Mouse (Mus musculus): Measurements from ENCODE around the gene Gm20388. TPM values are rescaled to one million over a fixed set of nuclear protein-coding genes. Genes with fewer than 3 reads are reported as not detected.
"Not testable (repeated sequence)": the region's sequence is repeated elsewhere in the genome, so short reads cannot be mapped to it uniquely, and the experiment has no call there.

The Gm20388 gene
- polyA plus RNA-seq, 1 experiment from 2014 or later, result 7.4 TPM

- ATAC-seq (replicated peaks; ENCODE audit: low FRiP score); H3K27me3 ChIP-seq; H3K9ac ChIP-seq; H3K4me3 ChIP-seq (replicated peaks); H3K9me3 ChIP-seq (replicated peaks); H3K27ac ChIP-seq; H3K36me3 ChIP-seq; H3K4me2 ChIP-seq: not testable (repeated sequence)
- peaks cover 29% of the 10 kb centered on the region for H3K4me1 ChIP-seq
- WGBS, result 92% methylated on average over 23 of the region's 23 CpGs
Measured at GRCm38 (mm10) chr8:123044743-123045425, 3134.2 kb downstream of the Gm20388 start.

GRCm38 (mm10) chr8:123046706-123047105, 3136.1 kb downstream of the Gm20388 start:
- peaks cover 18% of the 10 kb centered on the region for H3K4me1 ChIP-seq
- no peak overlapping the region for H3K9ac ChIP-seq
- H3K4me3 ChIP-seq (replicated peaks), result no peak overlapping the region
- no peaks in the 10 kb centered on the region for H3K36me3 ChIP-seq
- H3K9me3 ChIP-seq (replicated peaks), result no peaks in the 10 kb centered on the region
- no peaks in the 10 kb centered on the region for H3K27me3 ChIP-seq
- no peak overlapping the region for H3K27ac ChIP-seq
- WGBS, result 69% methylated on average over 4 of the region's 4 CpGs
- no peak for ATAC-seq (replicated peaks; ENCODE audit: low FRiP score)
- H3K4me2 ChIP-seq, result no peak overlapping the region

- Histone ChIP-seq H3K27me3 (no peaks in the 10 kb centered on the region), H3K36me3 (no peaks in the 10 kb centered on the region), H3K4me3 (replicated peaks) (no peak overlapping the region), H3K4me1 (peaks cover 20% of the 10 kb centered on the region), H3K4me2 (no peak overlapping the region), H3K27ac (peak overlapping the region; percentile 67), H3K9me3 (replicated peaks) (no peaks in the 10 kb centered on the region), H3K9ac (no peak overlapping the region)
- 71% methylated on average over 7 of the region's 7 CpGs for WGBS
- ATAC-seq (replicated peaks; ENCODE audit: low FRiP score), result peak; percentile 57
Measured at GRCm38 (mm10) chr8:123047827-123048226, 3137.2 kb downstream of the Gm20388 start.

GRCm38 (mm10) chr8:123048402-123048801, 3137.8 kb downstream of the Gm20388 start:
- Histone ChIP-seq H3K9ac (no peak overlapping the region), H3K36me3 (no peaks in the 10 kb centered on the region), H3K4me3 (replicated peaks) (no peak overlapping the region), H3K27me3 (no peaks in the 10 kb centered on the region), H3K9me3 (replicated peaks) (no peaks in the 10 kb centered on the region), H3K4me2 (no peak overlapping the region), H3K27ac (peak overlapping the region; percentile 67), H3K4me1 (peaks cover 16% of the 10 kb centered on the region)
- WGBS, result 83% methylated on average over 7 of the region's 7 CpGs
- peak; percentile 62 for ATAC-seq (replicated peaks; ENCODE audit: low FRiP score)

GRCm38 (mm10) chr8:123051458-123051857, 3140.8 kb downstream of the Gm20388 start:
- peaks cover 10% of the 10 kb centered on the region for H3K4me1 ChIP-seq
- no peak overlapping the region for H3K4me3 ChIP-seq (replicated peaks)
- no peak for ATAC-seq (replicated peaks; ENCODE audit: low FRiP score)
- 70% methylated on average over 5 of the region's 5 CpGs for WGBS
- H3K36me3 ChIP-seq, result no peaks in the 10 kb centered on the region
- no peaks in the 10 kb centered on the region for H3K9me3 ChIP-seq (replicated peaks)
- no peak overlapping the region for H3K27ac ChIP-seq
- no peak overlapping the region for H3K4me2 ChIP-seq
- no peaks in the 10 kb centered on the region for H3K27me3 ChIP-seq
- H3K9ac ChIP-seq, result no peak overlapping the region

- Histone ChIP-seq H3K27ac (no peak within 1 kb of the TSS), H3K4me3 (replicated peaks) (no peak within 1 kb of the TSS), H3K9ac (no peak within 1 kb of the TSS), H3K4me1 (peaks cover 25% of the 10 kb centered on the region), H3K36me3 (peaks cover 11% of the 10 kb centered on the region), H3K9me3 (replicated peaks) (no peaks in the 10 kb centered on the region), H3K27me3 (no peaks in the 10 kb centered on the region), H3K4me2 (no peak within 1 kb of the TSS)
- no peak for ATAC-seq (replicated peaks; ENCODE audit: low FRiP score)
- 77% methylated on average over 7 of the region's 7 CpGs for WGBS
Measured at GRCm38 (mm10) chr8:123062721-123063120, 3152.1 kb downstream of the Gm20388 start, which contains the start of gene Spg7. Gene Spg7, plus strand, starts transcription at chr8:123062942.

GRCm38 (mm10) chr8:123064072-123064471, 3153.4 kb downstream of the Gm20388 start:
- Histone ChIP-seq H3K27me3 (no peaks in the 10 kb centered on the region), H3K36me3 (peaks cover 20% of the 10 kb centered on the region), H3K4me2 (peak overlapping the region; percentile 64), H3K4me3 (replicated peaks) (peak overlapping the region; percentile 97), H3K9ac (no peak overlapping the region), H3K27ac (peak overlapping the region; percentile 93; the same call in 1 of the 2 replicates), H3K9me3 (replicated peaks) (no peaks in the 10 kb centered on the region), H3K4me1 (peaks cover 25% of the 10 kb centered on the region)
- 58% methylated on average over 4 of the region's 4 CpGs for WGBS
- no peak for ATAC-seq (replicated peaks; ENCODE audit: low FRiP score)

- under 1% methylated on average over 14 of the region's 14 CpGs for WGBS
- peak; percentile 41 for ATAC-seq (replicated peaks; ENCODE audit: low FRiP score)
- peak overlapping the region; percentile 64 for H3K4me2 ChIP-seq
- H3K4me1 ChIP-seq, result peaks cover 25% of the 10 kb centered on the region
- H3K27me3 ChIP-seq, result no peaks in the 10 kb centered on the region
- peak overlapping the region; percentile 99 for H3K9ac ChIP-seq
- peaks cover 20% of the 10 kb centered on the region for H3K36me3 ChIP-seq
- H3K9me3 ChIP-seq (replicated peaks), result no peaks in the 10 kb centered on the region
- peak overlapping the region; percentile 93 for H3K27ac ChIP-seq
- peak overlapping the region; percentile 97 for H3K4me3 ChIP-seq (replicated peaks)
Measured at GRCm38 (mm10) chr8:123064809-123065213, 3154.2 kb downstream of the Gm20388 start.

GRCm38 (mm10) chr8:123065214-123066100, 3154.8 kb downstream of the Gm20388 start:
- H3K9ac ChIP-seq, result peak overlapping the region; percentile 99
- WGBS, result under 1% methylated on average over 78 of the region's 84 CpGs
- no peaks in the 10 kb centered on the region for H3K27me3 ChIP-seq
- peaks cover 25% of the 10 kb centered on the region for H3K4me1 ChIP-seq
- H3K27ac ChIP-seq, result peak overlapping the region; percentile 93
- H3K9me3 ChIP-seq (replicated peaks), result no peaks in the 10 kb centered on the region
- peak; percentile 98 for ATAC-seq (replicated peaks; ENCODE audit: low FRiP score)
- peak overlapping the region; percentile 97 for H3K4me3 ChIP-seq (replicated peaks)
- H3K36me3 ChIP-seq, result peaks cover 25% of the 10 kb centered on the region
- peak overlapping the region; percentile 64 for H3K4me2 ChIP-seq

- Histone ChIP-seq H3K4me1 (peaks cover 25% of the 10 kb centered on the region), H3K4me3 (replicated peaks) (peak overlapping the region; percentile 97), H3K4me2 (peak overlapping the region; percentile 64), H3K27ac (peak overlapping the region; percentile 93), H3K9ac (peak overlapping the region; percentile 99), H3K27me3 (no peaks in the 10 kb centered on the region), H3K9me3 (replicated peaks) (no peaks in the 10 kb centered on the region), H3K36me3 (peaks cover 29% of the 10 kb centered on the region)
- WGBS, result 36% methylated on average over 7 of the region's 7 CpGs
- no peak for ATAC-seq (replicated peaks; ENCODE audit: low FRiP score)
Measured at GRCm38 (mm10) chr8:123066101-123066683, 3155.6 kb downstream of the Gm20388 start.

- H3K36me3 ChIP-seq, result peaks cover 78% of the 10 kb centered on the region
- 84% methylated on average over 4 of the region's 4 CpGs for WGBS
- no peak overlapping the region for H3K9ac ChIP-seq
- H3K27me3 ChIP-seq, result no peaks in the 10 kb centered on the region
- no peak overlapping the region for H3K4me2 ChIP-seq
- peaks cover 12% of the 10 kb centered on the region for H3K4me1 ChIP-seq
- H3K27ac ChIP-seq, result no peak overlapping the region
- no peak for ATAC-seq (replicated peaks; ENCODE audit: low FRiP score)
- H3K9me3 ChIP-seq (replicated peaks), result no peaks in the 10 kb centered on the region
- no peak overlapping the region for H3K4me3 ChIP-seq (replicated peaks)
Measured at GRCm38 (mm10) chr8:123071176-123071575, 3160.5 kb downstream of the Gm20388 start.

- Histone ChIP-seq H3K9ac (no peak overlapping the region), H3K27me3 (no peaks in the 10 kb centered on the region), H3K27ac (no peak overlapping the region), H3K4me3 (replicated peaks) (no peak overlapping the region), H3K36me3 (peaks cover 99% of the 10 kb centered on the region), H3K4me1 (no peaks in the 10 kb centered on the region), H3K9me3 (replicated peaks) (no peaks in the 10 kb centered on the region), H3K4me2 (no peak overlapping the region)
- ATAC-seq (replicated peaks; ENCODE audit: low FRiP score), result no peak
- WGBS, result 85% methylated on average over 6 of the region's 6 CpGs
Measured at GRCm38 (mm10) chr8:123077213-123077612, 3166.6 kb downstream of the Gm20388 start.
